Mouse (Mus musculus): Measurements from ENCODE around the gene Ccl21a.
"Not testable (repeated sequence)": the region's sequence is repeated elsewhere in the genome, so short reads cannot be mapped to it uniquely, and the experiment has no call there.

Ccl21a gene

DNA sequence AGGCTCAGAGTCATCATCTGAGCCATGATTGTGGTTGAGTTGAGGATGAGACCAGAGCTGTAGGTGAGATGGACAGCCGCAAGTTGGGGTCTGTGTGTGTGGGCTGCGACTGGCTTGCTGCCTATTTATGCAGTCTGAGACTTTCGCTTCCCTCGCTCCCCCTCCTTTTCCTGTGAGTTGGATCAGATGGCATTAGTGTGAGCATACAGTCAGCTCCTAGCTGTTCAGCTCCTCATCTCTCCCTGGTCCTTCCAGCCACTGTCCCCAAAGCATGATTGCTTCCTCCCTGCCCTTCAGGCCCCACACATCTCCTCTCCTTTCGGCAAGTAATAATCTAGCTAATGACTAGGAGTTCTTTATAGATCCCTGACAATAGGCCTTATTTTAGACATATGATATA is at the start of gene Ccl21a:
Gene Ccl21a, minus strand, starts transcription at position 101 of the 400 bp plus-strand sequence.
- DNase-seq, result not testable (repeated sequence)

DNA sequence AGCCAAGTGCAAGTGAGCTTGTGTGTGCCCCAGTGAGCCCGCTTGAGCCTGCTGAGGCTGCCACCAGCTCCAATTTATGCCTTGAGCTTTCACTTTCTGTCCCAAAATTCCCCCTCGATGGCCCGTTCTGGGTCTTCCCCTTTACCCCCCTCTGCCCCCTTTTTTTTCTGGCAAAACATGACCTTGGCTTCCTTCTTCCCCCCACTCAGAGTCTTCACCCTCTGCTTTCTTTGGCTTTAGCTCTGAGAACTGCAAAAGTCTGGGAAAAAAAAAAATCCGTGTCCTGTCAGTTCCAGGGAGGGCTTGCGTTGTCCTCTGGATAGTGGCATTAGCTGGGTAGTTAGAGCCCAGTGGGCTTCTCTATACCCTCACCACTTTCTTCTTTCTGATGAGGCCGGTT is 17.3 kb downstream of the Ccl21a start, which contains the start of gene Ccl19:
Gene Ccl19, minus strand, starts transcription at position 101 of the 400 bp plus-strand sequence.
- DNase-seq, result not testable (repeated sequence)

DNA sequence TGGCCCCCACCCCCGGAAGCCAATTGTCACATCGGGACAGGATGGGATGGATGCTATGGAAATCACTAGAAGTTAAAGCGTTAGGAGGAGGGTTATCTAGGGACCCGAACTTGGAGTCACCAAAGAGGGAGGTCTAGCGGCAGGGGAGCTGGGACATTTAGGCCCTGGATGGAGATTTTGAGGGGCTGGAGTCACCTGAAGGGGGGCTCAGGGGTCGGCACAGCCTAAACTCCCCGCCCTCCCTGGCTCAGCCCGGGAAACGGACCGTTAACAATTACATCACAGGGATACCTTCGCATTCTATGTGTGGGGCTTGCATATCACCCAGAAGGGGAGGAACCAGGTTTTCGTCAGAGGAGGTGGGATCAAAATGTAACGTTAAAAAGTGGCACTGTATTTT is 38.5 kb downstream of the Ccl21a start, which contains the start of gene 4930578G10Rik:
Gene 4930578G10Rik, plus strand, starts transcription at position 301 of the 400 bp plus-strand sequence.
- not testable (repeated sequence) for DNase-seq
